Mouse (Mus musculus): ENCODE results near the gene Ankrd55. TPM values are rescaled to one million over a fixed set of nuclear protein-coding genes. Genes with fewer than 3 reads are reported as not detected.
A peak's percentile ranks its signal among the peaks of the same experiment; 100 is the strongest.

The Ankrd55 gene
- total RNA-seq, 2 experiments from 2014 or later: not detected

DNA sequence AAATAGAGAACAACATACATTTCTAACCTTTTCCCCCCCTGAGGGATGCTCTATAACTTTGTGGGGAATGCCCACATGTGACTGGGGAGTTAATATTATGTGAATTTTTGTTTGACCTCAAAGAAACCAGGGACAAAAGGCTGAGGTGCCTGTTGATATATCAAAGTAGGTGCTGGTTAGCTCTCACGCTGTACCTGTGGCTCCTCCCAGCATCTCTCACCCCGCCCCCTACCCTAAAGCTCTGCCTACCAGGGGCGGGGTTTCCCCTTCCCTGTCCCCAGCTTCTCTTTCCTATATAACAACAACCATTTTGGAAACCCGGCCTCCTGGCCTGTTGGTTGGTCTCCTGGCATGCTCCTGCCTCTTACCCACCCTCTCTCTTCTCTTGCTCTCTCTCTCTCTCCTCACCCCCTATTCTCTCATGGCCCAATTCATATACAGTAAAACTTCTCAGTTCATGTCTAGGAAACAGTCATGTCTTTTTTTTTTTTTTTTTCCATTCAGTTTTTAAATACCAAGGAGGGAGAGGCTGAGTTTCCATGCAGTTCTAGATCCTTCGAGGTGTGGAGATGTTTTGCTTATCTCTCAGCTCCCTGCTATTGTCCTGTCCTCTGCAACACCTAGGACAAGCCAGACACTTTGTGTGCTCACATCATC, 54.8 kb downstream of the Ankrd55 start:
- no peak for ATAC-seq (replicated peaks; ENCODE audit: poor library complexity)

- ATAC-seq (replicated peaks; ENCODE audit: poor library complexity): peak; percentile 45; the same call in 1 of the 2 replicates
Measured at GRCm38 (mm10) chr13:112343628-112344009, 55.4 kb downstream of the Ankrd55 start.

GRCm38 (mm10) chr13:112344270-112344864, 56.1 kb downstream of the Ankrd55 start:
- ATAC-seq (replicated peaks; ENCODE audit: poor library complexity): peak; percentile 68

- ATAC-seq (replicated peaks; ENCODE audit: poor library complexity): no peak
Measured at GRCm38 (mm10) chr13:112345542-112345941, 57.3 kb downstream of the Ankrd55 start.

GRCm38 (mm10) chr13:112346031-112346430, 57.8 kb downstream of the Ankrd55 start:
- ATAC-seq (replicated peaks; ENCODE audit: poor library complexity): no peak

DNA sequence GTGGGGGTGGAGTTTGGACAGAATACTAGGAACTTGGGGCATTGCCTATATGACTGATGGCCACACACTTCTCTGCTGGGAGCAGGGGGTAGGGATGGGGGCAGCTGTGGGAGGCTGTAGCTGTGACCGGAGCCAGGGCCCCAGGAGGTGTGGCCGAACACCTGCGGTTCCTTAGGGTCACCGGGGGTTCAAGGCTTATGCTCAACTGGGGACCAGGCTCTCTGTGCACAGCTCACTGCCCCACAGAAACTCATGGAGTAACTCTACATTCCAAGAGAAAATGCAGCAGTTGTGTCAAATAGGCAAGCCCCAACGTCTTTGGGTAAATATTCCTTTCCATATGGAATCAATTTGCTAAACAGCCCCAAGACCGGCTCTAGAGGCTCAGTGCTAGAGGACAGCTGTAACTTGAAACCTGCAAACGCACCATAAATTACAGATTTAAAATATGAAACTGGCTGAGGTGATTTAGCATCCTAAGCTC, 58.5 kb downstream of the Ankrd55 start:
- ATAC-seq (replicated peaks; ENCODE audit: poor library complexity): no peak

GRCm38 (mm10) chr13:112348250-112348649, 60.0 kb downstream of the Ankrd55 start:
- no peak for ATAC-seq (replicated peaks; ENCODE audit: poor library complexity)

DNA sequence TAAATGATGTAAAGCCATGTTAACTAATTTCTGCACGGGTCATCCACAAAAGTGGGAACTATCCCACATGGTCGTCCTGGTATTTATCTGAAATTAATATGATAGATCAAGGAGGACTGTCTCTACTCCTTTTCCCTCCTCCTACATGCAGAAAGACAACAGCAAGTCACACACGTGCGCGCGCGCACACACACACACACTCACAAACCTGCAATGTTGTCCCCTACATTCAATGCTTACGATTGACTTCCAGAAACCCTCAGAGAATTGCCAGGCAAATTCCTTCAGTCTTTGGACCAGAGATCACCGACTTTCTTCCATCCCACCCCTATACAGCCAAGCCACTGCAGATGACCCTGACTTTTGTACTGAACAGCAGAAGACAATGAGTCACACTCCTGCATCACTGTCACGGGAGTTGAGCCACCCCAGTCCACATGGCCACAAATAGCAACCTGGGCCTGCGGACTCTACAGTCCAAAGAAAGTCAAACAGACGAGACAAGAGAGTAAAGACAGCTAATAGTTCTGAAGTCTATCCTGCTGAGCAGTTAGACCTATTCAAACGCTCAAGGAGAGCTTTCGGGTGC, 60.7 kb downstream of the Ankrd55 start:
- ATAC-seq (replicated peaks; ENCODE audit: poor library complexity): no peak

GRCm38 (mm10) chr13:112349500-112349899, 61.2 kb downstream of the Ankrd55 start:
- no peak for ATAC-seq (replicated peaks; ENCODE audit: poor library complexity)

DNA sequence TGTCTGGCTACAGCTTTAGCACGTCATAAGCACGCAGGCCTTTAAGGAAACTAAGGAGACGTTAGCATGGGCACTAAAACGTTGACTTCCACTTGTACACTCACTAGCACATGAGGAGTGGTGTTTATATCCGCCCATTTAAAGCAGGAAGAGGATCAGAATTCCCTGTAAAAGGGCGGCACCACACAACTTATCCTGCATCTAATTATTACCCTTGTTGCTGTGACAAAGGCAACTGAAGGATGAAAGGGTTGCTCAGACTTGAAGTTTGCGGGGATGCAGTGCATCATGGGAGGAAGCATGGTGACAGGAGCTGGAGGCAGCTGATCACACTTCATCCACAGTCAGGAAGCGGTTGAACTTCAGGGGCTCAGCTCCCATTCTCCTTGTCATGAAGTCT, 63.7 kb downstream of the Ankrd55 start:
- ATAC-seq (replicated peaks; ENCODE audit: poor library complexity): no peak

DNA sequence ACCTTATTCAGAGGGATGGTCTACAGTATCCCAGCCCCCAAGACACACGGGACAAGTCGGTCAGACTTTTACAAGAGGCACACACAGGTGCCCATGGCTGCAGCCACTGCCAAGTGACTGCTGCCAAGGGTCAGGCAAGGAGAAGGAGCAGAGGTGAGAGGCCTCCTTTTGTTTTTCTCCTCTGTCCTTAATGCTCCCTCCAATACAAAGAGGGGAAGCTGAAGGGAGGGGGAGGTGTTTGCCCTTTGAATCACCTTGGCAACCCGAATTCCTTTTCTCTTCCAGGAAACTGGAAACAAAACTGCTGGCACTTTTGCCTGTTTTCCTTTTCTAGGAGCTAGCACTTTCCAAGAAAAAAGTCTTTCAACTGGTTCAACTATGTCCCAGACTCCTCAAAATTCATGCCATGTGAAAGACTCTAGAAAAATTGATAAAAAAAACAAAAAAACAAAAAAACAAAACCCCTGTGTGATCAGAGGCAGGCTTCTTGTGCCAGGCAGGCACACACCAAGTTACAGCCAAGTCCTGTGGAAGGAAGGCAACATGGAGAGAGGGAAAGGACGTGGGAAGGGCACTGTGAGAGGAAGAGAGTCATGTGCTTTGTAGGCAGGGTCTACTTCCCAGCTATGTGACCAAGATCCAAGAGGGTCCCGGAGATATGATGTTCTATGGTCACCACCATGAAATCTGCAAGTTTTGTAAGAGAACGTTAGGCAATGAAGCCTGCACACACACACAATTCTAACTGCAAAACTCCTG, 66.0 kb downstream of the Ankrd55 start:
- no peak; the same call in 1 of the 2 replicates for ATAC-seq (replicated peaks; ENCODE audit: poor library complexity)

GRCm38 (mm10) chr13:112354958-112355357, 66.7 kb downstream of the Ankrd55 start:
- peak; percentile 93 for ATAC-seq (replicated peaks; ENCODE audit: poor library complexity)

- ATAC-seq (replicated peaks; ENCODE audit: poor library complexity): no peak
Measured at GRCm38 (mm10) chr13:112355794-112356486, 67.7 kb downstream of the Ankrd55 start.

GRCm38 (mm10) chr13:112361575-112361974, 73.3 kb downstream of the Ankrd55 start:
- ATAC-seq (replicated peaks; ENCODE audit: poor library complexity): no peak; the same call in 1 of the 2 replicates

DNA sequence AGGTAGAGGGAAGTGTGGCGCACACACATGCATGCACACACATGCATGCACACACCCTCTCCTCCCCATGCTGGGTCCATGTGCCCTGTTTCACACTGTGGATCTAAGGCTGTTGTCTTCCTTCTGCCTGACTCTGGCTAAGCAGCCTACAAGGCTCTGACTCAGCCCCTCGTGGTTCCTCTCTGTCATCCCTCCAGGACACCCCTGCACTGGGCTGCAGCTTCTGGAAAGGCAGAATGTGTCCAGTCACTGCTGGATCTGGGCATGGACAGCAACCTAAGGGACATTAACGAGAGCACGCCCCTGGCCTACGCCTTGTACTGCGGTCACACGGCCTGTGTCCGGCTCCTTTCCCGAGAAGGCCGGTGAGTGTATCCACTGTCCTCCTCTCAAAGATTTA, 75.0 kb downstream of the Ankrd55 start:
- ATAC-seq (replicated peaks; ENCODE audit: poor library complexity): peak; percentile 31; the same call in 1 of the 2 replicates

DNA sequence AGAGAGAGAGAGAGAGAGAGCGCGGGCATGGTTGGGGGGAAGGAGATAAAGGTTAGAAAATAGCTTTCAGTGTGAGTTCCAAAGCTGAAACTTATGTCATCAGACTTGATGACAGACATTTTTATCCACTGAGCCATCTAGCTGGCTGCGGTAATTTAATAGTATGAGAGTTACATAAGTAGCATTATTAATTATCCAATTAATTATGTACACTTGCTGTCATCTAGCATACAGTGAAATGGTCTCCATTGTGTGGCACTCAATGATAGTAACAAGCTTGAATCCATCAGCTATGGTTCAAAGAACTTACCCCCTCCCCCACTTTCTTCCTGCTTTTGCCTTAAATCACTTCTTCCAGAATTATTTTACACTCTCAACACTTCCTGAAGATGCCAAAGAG, 75.5 kb downstream of the Ankrd55 start:
- ATAC-seq (replicated peaks; ENCODE audit: poor library complexity): no peak

DNA sequence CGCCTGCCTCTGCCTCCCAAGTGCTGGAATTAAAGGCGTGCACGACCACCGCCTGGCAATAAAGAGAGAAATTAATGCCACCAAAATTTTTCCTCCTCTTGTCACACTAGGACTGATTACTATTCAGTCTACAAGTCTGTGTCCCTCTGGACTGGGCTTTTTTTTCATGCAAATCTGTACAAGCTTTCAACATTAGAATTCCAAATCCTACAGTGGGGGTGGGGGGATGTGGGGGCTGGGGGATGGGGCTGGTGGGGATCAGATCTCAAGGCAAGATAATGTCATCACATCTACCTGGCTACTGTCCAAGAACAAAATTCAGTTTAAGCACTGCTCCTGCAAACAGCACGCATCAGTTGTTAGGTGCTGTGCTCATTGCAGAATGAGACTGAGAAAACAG, 76.4 kb downstream of the Ankrd55 start:
- no peak for ATAC-seq (replicated peaks; ENCODE audit: poor library complexity)

DNA sequence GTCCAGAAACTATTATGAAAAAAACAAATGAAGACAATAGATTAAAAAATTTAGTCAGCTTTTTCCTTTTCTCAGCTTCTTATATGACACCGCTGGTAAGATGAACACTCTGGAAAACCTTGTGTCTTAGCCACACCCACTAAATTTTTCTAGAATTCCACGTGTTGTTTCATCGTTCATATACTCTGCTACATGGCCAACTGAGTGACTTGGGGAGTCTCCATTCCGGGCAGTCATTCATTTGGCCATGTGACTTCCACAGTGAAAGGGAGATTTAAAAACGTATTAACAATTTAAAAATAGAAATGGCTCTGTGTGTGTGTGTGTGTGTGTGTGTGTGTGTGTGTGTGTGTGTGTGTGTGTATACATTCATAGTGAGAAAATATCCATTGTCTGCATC, 77.1 kb downstream of the Ankrd55 start:
- ATAC-seq (replicated peaks; ENCODE audit: poor library complexity): no peak

DNA sequence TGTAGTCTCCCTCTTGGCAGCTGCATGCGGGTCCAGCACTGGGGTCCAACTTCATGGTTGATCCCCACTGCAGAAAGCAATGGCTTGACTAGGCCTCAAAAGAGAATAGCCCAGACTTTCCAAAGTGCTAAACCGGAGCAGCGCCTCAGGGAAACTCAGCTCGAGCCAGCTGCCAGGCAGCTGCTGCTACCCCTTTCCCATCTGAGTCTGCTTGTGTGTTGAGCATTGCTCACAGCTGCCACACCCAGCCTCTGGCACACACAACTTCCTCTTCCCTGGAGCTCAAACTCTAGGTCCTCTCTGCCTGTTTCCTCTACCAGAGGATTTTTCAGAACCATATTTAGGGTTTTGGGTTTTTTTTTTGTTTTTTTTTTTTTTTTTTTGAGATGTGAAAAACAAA, 77.5 kb downstream of the Ankrd55 start:
- peak; percentile 91 for ATAC-seq (replicated peaks; ENCODE audit: poor library complexity)

DNA sequence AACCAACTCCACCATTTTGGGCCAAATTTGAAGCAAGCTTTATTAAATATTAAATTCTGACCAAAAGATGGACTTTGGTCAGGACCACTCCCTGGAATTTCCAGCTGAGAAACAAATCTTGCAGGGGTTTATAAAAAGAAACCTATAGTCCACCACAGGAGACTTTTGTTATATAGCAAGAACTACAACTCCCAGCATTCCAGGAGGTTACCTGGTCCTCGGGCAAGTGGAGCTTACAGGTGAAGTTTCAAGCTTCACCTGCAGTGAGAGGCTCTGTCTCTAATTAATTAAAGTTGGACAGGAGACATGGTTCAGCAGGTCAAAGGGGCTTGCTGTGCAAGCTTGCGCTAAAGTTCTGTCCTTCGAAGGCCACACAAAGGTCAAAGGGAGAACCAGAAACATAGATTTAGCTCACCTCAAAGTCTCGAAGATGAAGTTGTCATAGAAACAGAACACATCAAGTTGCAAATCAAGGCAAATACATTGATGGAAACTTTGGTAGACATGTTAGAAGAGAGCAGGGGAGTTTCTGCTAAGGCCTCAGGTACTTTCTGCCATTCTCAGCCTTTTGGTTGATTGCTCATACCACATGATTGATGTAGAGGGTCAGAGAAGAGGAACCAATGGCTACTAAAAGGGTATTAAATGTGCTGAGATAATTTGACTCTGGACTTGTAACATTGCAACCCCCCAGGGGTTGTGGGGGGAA, 78.2 kb downstream of the Ankrd55 start:
- no peak for ATAC-seq (replicated peaks; ENCODE audit: poor library complexity)

Data from megakaryocyte progenitor cell, adult 5-6 weeks (primary cell).